Mouse (Mus musculus) Muller cell, postnatal 12 days (primary cell): ENCODE results near the gene Rhox3a2.
"Not testable (repeated sequence)": the region's sequence is repeated elsewhere in the genome, so short reads cannot be mapped to it uniquely, and the experiment has no call there.

ENCODE experiments used
- DNase-seq: peaks from one replicate; pipeline ENCODE4 v3.0.0-alpha.2; 2015; ENCODE audit errors: inconsistent ontology term

Gene Rhox3a2

GRCm38 (mm10) chrX:37379728-37380127 lies at the start of gene Rhox3a2:
Rhox3a2 (plus strand) TSS chrX:37380028.
- DNase-seq, result not testable (repeated sequence)

- DNase-seq, result not testable (repeated sequence)
Measured at GRCm38 (mm10) chrX:37390548-37390947, 10.7 kb downstream of the Rhox3a2 start, which contains the start of gene Rhox4a2. Rhox4a2 (plus strand) TSS chrX:37390848.

GRCm38 (mm10) chrX:37411767-37412166 lies 31.9 kb downstream of the Rhox3a2 start, which contains the start of gene Rhox2b:
Rhox2b (plus strand) TSS chrX:37412067.
- DNase-seq, result not testable (repeated sequence)

GRCm38 (mm10) chrX:37432194-37432593 lies 52.4 kb downstream of the Rhox3a2 start, which contains the start of gene Rhox4b:
Rhox4b (plus strand) TSS chrX:37432494.
- not testable (repeated sequence) for DNase-seq
